Mouse (Mus musculus) thymus, postnatal 10 days (tissue): ENCODE data around the gene Hhipl2.
A peak's percentile ranks its signal among the peaks of the same experiment; 100 is the strongest.
"Not testable (repeated sequence)": the region's sequence is repeated elsewhere in the genome, so short reads cannot be mapped to it uniquely, and the experiment has no call there.

Experiments used
- DNase-seq, 2 experiments: peaks; one replicate each; pipeline ENCODE4 v3.0.0; 2021; ENCODE audit warnings: low spot score in 2 of 2

Gene Hhipl2

GRCm38 (mm10) chr1:183417873-183418272 lies at the start of gene Hhipl2:
Gene Hhipl2 (plus strand): TSS chr1:183418215.
- DNase-seq: no peak

- DNase-seq: no peak
These were observed 49.2 kb upstream of the Hhipl2 start for GRCm38 (mm10) chr1:183368601-183369400.

- peak; percentile 93 for DNase-seq
These were observed 48.5 kb upstream of the Hhipl2 start, which contains the start of gene Mia3 for GRCm38 (mm10) chr1:183369427-183370014. Gene Mia3 (minus strand): TSS chr1:183369553.

GRCm38 (mm10) chr1:183374728-183375127 lies 43.3 kb upstream of the Hhipl2 start:
- DNase-seq: no peak

GRCm38 (mm10) chr1:183377045-183377444 lies 41.0 kb upstream of the Hhipl2 start:
- DNase-seq: no peak

- no peak for DNase-seq
These were observed 39.6 kb upstream of the Hhipl2 start for GRCm38 (mm10) chr1:183378321-183378941.

GRCm38 (mm10) chr1:183379376-183379775 lies 38.6 kb upstream of the Hhipl2 start:
- DNase-seq: not testable (repeated sequence)

- no peak for DNase-seq
These were observed 36.2 kb upstream of the Hhipl2 start for GRCm38 (mm10) chr1:183381816-183382215.

- DNase-seq: no peak
These were observed 35.4 kb upstream of the Hhipl2 start for GRCm38 (mm10) chr1:183382621-183383020.

- not testable (repeated sequence) for DNase-seq
These were observed 30.6 kb upstream of the Hhipl2 start for GRCm38 (mm10) chr1:183387421-183387820.

GRCm38 (mm10) chr1:183388426-183389406 lies 29.3 kb upstream of the Hhipl2 start, which contains the start of gene Taf1a:
Gene Taf1a (plus strand): TSS chr1:183388981.
- peak; percentile 90 for DNase-seq

- no peak for DNase-seq
These were observed 14.6 kb upstream of the Hhipl2 start for GRCm38 (mm10) chr1:183403396-183403795.

- DNase-seq: no peak
These were observed 3.8 kb upstream of the Hhipl2 start for GRCm38 (mm10) chr1:183414081-183414727.

GRCm38 (mm10) chr1:183419741-183420140 lies 1.7 kb downstream of the Hhipl2 start:
- no peak for DNase-seq

- peak; percentile 65 to 79 for DNase-seq
These were observed 2.3 kb downstream of the Hhipl2 start for GRCm38 (mm10) chr1:183420296-183420695.

GRCm38 (mm10) chr1:183424100-183424499 lies 6.1 kb downstream of the Hhipl2 start:
- no peak for DNase-seq

- DNase-seq: no peak
These were observed 16.9 kb downstream of the Hhipl2 start for GRCm38 (mm10) chr1:183434918-183435317.

- DNase-seq: peak; percentile 61 to 83
These were observed 21.0 kb downstream of the Hhipl2 start for GRCm38 (mm10) chr1:183439036-183439435.

GRCm38 (mm10) chr1:183442015-183442774 lies 24.2 kb downstream of the Hhipl2 start:
- peak; percentile 67 to 77 for DNase-seq

GRCm38 (mm10) chr1:183453066-183453465 lies 35.1 kb downstream of the Hhipl2 start:
- no peak for DNase-seq
